Mouse (Mus musculus): ENCODE measurements around the gene Gm17087.
A peak's percentile ranks its signal among the peaks of the same experiment; 100 is the strongest.

The Gm17087 gene

GRCm38 (mm10) chr17:8566850-8567249, at the start of gene Gm17087:
Gene Gm17087 (minus strand): TSS chr17:8566950.
- DNase-seq (ENCODE audit: low spot score), result no peak

- DNase-seq (ENCODE audit: low spot score), result peak; percentile 97
These were observed 47.3 kb upstream of the Gm17087 start for GRCm38 (mm10) chr17:8613882-8614551.

DNA sequence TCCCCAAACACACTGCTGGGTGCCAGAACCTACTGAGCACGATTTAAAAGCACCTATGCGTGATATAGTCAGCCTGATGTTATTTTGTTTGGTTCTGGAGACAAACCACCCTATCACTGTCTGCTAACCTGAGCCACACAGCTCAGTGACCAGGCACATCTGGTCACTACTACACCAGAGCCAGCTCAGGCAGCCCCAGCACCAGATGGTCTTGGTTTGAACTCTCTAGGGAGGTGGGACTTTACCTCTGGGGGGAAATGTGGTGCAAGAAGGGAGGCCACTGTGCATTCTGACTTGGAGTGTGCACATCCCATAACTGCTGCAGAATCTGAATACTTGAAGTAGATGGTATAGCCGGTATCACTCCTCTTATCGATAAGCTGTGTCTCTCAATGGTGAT, 45.2 kb upstream of the Gm17087 start:
- no peak for DNase-seq (ENCODE audit: low spot score)

DNA sequence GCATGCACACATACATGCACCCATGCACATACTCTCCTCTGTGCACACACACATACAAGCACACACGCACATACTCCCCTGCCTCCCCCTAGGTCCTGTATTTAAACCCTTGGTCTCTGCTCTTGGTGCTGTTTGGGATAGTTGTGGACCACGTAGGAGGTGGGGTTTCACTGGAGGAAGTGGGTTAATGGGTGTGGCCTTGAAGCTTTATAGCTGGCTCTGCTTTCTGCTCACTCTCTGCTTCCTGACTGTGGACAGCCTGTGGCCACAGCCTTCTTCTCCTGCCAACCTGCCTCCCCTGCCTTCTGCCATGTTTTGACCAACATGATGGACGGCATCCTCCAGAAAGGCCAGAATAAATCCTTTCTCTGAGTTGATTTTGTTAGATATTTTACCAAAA, 39.9 kb upstream of the Gm17087 start:
- DNase-seq (ENCODE audit: low spot score), result no peak

- no peak for DNase-seq (ENCODE audit: low spot score)
These were observed 39.2 kb upstream of the Gm17087 start for GRCm38 (mm10) chr17:8605921-8606320.

DNA sequence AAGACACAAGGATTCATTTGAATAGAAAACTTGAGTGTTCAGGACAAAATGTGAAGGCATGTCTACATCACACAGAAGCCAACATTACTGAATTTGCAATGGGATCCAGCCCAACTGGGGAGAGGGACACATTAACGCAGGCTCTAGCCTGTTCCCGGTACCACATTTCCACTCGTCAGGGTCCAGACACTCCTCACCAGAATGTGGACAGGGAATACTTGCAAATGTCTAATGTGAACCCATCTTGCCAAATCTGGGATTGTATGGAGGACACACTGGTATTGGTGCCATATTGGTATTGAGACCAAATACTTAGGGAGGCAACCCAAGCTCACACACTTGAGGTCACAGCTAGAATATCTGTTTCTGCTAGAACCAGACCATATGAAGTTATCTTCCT, 36.2 kb upstream of the Gm17087 start:
- DNase-seq (ENCODE audit: low spot score), result no peak

DNA sequence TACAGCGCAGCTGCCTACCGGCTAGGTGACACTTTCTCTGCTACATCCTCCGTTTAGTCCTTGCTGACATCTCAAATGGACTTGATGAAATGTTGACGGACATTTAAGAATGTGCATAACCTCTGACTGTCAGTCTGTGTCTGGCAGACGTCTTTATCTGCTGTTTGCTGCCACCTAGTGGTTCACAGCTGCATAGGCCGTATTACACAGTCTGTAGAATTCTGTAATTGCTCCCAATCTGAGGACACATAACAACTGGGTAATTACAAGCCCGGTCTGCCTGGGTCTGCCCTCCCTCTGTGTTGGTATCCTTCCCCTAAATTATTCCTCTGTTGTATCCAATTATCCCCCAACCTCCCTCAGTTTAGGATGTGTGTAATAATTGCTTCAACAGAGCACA, 31.0 kb upstream of the Gm17087 start:
- peak; percentile 92 for DNase-seq (ENCODE audit: low spot score)

DNA sequence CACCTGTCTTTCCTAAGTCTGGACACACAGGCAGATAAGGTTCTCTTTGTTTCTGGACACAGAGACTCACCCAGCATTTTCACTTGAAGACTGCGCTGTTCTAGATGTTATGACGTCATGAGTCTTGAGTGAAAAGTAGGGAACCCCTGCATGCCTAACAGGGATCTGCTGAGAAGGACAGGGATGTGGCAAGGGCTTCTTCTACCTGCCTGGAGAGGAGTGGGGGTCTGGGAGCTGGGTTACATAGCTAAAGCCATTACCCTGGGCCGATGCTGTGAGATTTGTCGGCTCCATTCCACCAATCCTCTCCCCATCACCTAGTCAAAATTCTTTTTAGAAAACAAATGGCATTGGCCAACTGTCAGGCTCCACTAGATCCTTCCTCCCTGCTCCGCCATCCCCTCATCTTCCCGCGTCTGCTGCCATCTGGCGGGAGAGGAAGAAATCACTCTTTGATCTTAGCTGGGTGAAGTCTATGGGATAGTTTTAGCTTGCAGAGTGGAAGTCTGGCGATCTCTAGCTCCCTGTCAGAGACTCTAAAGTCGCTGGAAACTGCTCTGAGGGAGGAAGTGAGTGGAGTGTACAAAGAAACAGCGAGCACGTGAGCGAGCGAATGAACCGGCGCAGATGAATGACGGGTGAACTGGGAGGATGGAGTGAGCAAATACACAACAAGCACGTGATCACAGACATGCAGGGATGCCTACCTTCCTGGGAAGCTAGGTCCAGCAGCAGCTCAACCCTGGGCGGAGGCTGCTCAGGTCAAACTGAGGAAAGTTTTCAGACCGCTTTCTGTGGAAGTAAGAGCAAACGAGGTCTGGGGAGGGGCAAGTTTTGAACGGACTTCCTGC, 25.9 kb upstream of the Gm17087 start:
- peak; percentile 87 for DNase-seq (ENCODE audit: low spot score)

- no peak for DNase-seq (ENCODE audit: low spot score)
These were observed 14.8 kb upstream of the Gm17087 start for GRCm38 (mm10) chr17:8581579-8581978.

GRCm38 (mm10) chr17:8580360-8580759, 13.6 kb upstream of the Gm17087 start:
- DNase-seq (ENCODE audit: low spot score), result peak; percentile 67

DNA sequence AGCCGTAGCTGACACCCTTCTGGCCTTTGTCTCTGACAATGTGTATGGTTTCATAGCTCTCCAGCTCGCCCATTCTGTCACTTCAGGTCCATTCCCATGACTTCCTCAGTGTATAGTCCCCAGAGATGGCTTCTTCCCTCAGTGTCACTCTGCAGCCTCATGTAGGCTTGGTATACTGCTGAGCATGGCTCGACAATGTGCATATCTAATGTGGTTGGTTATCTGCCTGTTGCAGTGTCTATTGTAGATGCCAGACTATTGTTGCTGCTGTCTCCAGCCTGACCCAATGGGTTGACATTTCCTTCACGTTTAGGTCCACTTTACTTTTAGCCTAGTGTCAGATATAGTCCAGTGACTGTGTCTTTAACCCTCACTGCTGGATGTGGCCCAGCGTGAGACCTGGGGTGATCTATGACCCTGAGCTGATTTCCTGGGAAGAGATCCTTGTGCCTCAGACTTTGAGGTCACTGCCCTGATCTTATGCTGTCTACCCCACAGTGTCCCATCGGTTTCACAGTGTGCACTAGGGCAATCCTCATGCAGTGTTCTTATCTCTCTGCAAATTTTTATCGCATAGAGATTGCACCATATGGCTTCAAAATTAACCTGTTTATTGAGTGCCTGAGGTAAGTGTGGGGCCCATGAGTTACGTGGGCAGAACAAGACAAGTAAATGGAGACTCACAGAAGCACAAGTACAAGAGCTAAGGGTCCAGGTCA, 7.0 kb upstream of the Gm17087 start:
- no peak for DNase-seq (ENCODE audit: low spot score)

DNA sequence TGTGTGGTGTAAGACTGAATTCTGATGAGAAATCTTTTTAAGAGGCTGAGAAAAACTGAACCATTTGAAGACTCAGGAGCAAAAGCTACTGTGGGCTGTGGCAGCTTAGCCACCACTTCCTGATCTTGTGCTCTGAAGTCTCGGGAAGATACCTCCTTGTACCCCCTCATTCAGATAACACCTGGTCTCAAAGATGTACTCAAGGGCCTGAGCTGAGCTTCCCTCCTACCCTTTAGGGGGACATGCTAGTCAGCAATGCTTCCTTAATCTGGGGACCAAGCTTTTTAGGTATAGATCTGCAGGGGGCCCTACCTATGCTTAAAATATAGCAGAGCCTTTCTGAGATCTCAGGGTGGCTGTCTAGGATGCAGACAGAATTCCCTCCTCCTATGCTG, 3.9 kb downstream of the Gm17087 start:
- DNase-seq (ENCODE audit: low spot score), result no peak

GRCm38 (mm10) chr17:8562101-8562885, 4.5 kb downstream of the Gm17087 start:
- no peak for DNase-seq (ENCODE audit: low spot score)

- no peak for DNase-seq (ENCODE audit: low spot score)
These were observed 8.8 kb downstream of the Gm17087 start for GRCm38 (mm10) chr17:8557926-8558325.

DNA sequence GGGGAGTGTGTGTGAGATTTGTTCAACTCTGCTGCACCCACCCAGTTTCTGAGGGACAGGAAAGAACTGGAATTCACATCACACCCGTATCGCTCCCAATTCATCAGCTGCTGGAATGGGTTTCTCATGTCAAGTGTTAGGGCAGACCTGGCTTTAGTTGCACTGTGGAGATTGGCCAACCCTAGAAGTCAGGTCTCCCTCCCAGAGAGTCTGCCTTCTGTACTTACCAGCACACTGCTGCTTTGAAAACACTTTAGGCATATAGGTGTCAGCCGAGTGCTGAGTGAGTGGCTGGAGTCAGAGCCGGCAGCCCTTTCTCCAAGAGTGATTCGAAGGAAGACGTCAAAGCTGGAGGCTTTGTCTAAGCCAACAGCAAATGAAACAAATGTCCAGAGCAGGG, 10.5 kb downstream of the Gm17087 start:
- DNase-seq (ENCODE audit: low spot score), result no peak

DNA sequence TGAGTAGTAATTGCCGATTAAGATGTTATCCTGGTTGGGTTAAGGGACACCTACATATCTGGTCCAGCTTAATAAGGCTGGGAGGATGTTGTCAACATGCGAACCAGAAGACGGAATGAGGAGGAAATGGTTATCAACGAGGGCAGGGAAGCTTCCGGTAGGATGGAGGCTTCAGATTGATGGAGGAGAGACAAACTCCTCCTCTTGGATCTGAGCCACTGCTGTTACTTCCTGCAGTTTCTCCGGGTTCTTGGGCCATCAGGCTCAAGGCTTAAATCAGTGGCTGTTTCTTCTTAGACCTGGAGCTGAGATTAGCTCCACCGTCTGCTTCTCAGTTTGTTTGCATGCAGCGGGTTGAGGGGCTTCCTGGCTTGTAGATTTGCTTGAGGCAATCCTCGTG, 11.0 kb downstream of the Gm17087 start:
- DNase-seq (ENCODE audit: low spot score), result no peak

GRCm38 (mm10) chr17:8554219-8554618, 12.5 kb downstream of the Gm17087 start:
- no peak for DNase-seq (ENCODE audit: low spot score)

- DNase-seq (ENCODE audit: low spot score), result no peak
These were observed 13.1 kb downstream of the Gm17087 start for GRCm38 (mm10) chr17:8553601-8554000.

GRCm38 (mm10) chr17:8552346-8553035, 14.3 kb downstream of the Gm17087 start:
- no peak for DNase-seq (ENCODE audit: low spot score)

GRCm38 (mm10) chr17:8551641-8552040, 15.1 kb downstream of the Gm17087 start:
- no peak for DNase-seq (ENCODE audit: low spot score)

- no peak for DNase-seq (ENCODE audit: low spot score)
These were observed 18.0 kb downstream of the Gm17087 start for GRCm38 (mm10) chr17:8548733-8549132.

All from retina, embryonic 14.5 days (tissue).